Mouse (Mus musculus): ENCODE data around the gene Amn1.

- TF ChIP-seq CTCF (IDR thresholded peaks at IDR 0.05) = peak; percentile 73
- no peak for TF ChIP-seq POLR2A (IDR thresholded peaks at IDR 0.05; ENCODE audit: insufficient read depth, low read depth, low read length)
These were observed 56.0 kb downstream of the Amn1 start for GRCm38 (mm10) chr6:149132311-149133077.
